Mouse (Mus musculus): ENCODE results near the gene Pan3.
A peak's percentile ranks its signal among the peaks of the same experiment; 100 is the strongest.
"Not testable (repeated sequence)": the region's sequence is repeated elsewhere in the genome, so short reads cannot be mapped to it uniquely, and the experiment has no call there.

Pan3 gene

GRCm38 (mm10) chr5:147492511-147492910, 62.5 kb downstream of the Pan3 start:
- DNase-seq: no peak

- no peak for DNase-seq
Observed at GRCm38 (mm10) chr5:147493205-147493604, 63.2 kb downstream of the Pan3 start.

DNA sequence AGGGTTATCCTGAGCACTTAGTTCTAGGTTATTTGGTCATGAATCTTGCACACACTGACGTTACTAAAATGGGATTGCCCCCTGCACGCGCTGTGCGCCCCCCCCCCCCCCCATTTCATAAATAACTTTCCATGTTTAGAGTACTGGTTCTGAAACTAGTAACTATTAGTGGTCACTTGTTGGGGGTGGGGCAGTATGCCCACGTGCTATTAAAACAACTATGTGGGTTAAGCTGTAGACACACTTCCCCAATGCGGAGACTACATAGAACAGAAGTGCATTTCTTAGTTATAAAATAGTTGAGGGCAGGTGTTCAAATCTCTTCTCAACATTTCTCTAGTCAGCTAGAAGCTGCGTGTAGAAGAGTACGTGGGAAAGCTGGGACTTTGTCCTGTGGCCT, 63.7 kb downstream of the Pan3 start:
- no peak for DNase-seq

GRCm38 (mm10) chr5:147494388-147494787, 64.4 kb downstream of the Pan3 start:
- no peak for DNase-seq

GRCm38 (mm10) chr5:147494791-147495376, 64.9 kb downstream of the Pan3 start:
- no peak for DNase-seq

GRCm38 (mm10) chr5:147495961-147496360, 66.0 kb downstream of the Pan3 start:
- DNase-seq: peak; percentile 42

DNA sequence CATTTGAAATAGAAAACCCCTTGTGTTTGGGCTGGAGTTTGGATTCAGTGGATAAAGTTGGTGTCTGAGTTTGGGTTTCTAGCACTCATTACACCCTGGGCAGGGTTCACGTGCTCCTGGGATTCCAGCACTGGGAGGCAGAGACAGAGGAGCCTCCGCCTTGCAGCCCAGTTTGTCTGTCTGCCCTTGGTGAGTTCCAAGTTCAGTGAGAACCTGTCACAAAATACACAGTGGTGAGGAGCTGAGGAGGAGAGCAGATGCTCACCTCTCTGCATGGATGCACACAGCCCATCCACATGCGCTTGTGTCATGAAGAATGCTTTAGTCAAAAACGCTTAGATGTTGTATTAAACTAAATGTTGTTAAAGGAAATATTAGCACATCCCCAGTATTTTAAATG, 67.0 kb downstream of the Pan3 start:
- DNase-seq: no peak

- DNase-seq: no peak
Observed at GRCm38 (mm10) chr5:147497714-147498113, 67.8 kb downstream of the Pan3 start.

- DNase-seq: no peak
Observed at GRCm38 (mm10) chr5:147501456-147501998, 71.6 kb downstream of the Pan3 start.

DNA sequence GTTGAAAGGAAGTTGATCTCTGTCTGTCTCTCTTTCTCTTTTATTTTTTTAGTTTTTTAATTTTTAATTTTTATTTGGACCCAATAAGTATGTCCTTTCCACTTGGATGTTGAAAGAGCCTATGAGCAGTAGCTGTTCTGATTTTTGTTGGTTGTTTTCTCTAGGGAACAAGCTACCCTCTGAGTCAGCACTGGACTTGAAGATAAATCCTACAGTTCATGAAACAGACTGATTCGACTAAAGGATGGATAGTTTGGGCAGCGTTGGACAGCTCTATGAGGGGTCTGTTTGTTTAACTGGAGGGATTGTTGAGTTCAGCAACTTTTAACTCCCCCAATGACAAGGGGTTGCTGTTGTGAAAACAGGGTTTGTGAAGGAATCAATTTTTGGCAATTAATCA, 73.0 kb downstream of the Pan3 start:
- no peak for DNase-seq

DNA sequence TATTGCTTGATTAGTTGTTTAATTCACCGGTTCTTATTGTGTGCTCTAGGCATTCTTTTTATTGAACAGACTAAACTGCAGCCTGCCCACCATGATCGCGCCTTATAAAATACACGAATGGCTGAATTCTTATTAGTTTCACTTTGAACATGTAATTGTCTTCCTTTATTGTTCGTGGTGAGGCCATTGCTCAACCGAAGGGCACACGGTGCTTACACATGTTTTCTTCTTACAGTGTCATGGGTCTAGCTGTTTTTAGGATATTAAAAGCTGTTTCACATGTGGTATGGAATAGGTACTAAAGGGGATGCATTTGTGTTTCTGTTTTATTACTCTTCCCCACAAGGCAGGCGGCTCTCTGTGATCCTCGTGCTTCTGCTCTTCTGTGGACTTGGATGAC, 81.4 kb downstream of the Pan3 start:
- DNase-seq: no peak

DNA sequence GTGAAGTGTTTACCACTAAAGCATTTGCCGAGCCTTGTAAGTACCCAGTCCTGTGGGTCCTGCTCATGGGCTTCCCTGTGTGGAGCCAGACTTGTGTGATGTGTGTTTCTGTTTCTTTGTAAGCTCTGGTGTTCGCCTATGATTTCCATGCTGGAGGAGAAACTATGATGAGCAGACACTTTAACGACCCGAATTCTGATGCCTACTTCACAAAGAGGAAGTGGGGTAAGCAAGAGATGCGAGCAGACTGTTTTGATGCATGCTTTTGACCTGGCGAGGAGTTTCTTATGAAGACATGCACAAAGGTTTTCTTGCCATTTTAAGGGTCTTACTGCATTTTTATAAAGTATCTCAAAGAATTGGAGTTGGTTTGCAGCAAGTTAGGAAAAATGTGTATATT, 97.0 kb downstream of the Pan3 start:
- no peak for DNase-seq

- DNase-seq: no peak
Observed at GRCm38 (mm10) chr5:147527788-147528187, 97.8 kb downstream of the Pan3 start.

DNA sequence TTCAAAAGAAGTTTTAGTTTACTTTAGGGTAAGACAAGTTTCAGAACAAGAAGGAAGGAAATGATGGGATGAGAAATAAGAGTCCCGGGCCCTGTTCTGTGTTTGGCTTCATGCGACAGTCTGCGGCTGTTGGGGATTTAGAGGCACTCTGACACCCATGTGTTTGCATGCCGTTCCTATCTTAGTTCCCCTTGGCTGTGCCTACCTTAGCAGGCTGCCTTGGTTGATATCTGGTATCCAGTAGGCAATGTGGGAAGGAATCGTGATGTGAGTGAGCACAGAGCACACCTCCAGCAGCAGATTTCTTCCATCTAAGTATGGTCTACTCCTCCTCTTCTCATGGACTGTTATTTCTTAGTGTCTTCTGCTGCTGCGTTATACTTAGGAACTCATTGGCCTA, 102.1 kb downstream of the Pan3 start:
- no peak for DNase-seq

- no peak for DNase-seq
Observed at GRCm38 (mm10) chr5:147539409-147539808, 109.4 kb downstream of the Pan3 start.

DNA sequence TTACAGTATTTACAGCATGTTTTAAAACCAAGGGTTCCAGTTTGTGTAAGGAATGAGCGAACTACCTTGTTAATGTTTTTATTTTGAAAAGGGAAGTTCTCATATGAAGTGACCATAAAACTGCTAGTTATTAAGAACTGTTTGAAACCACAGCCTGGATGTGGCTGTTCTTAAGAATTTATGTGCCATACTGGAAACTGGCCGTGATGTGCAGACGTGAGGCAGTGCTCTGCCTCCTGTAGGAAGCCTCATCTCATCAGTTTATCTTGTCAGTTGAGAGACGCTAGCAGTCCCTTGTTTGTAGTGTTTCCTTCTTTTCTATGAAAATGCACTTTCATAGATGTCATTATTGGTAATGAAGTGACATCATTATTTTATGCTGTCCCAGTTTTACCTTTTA, 109.9 kb downstream of the Pan3 start:
- DNase-seq: no peak

- no peak for DNase-seq
Observed at GRCm38 (mm10) chr5:147542291-147542690, 112.3 kb downstream of the Pan3 start.

GRCm38 (mm10) chr5:147545731-147546241, 115.8 kb downstream of the Pan3 start:
- no peak for DNase-seq

- no peak for DNase-seq
Observed at GRCm38 (mm10) chr5:147549016-147549755, 119.2 kb downstream of the Pan3 start.

DNA sequence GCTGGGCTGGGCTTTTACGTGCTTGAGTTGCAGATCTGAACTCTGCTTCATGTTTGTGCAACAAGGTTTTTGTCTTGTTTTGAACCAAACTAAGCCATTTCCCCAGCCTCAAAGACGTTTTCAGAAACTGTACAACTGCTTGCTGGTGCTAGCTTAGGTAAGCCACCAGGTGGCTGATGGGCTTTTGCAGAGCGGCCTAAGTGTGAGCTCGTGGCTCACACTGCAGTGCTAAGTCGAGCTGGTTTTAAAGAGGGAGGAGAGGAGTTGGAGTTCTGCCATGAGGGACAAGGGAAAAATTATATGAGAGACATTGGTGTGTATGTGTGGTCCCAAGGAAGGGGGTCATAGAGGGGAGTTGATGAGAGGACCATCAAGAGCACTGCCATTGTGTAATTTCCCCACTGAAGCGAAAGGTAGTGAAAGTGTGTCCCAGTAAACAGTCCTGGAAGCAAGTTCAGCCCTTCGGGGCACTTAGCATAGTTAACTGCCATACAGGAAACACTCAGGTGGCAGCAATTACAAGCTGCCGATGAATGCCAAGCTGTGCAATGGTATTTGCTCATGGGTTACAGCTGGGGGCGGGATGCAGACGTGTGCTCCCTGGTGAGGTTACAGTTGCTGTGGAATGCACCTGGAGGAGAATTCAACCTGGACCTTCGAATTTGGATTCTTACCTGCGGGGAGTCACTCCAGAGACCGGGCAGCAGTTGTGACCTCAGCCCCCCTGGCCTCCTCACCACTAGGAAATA, 122.1 kb downstream of the Pan3 start:
- no peak for DNase-seq

- DNase-seq: not testable (repeated sequence)
Observed at GRCm38 (mm10) chr5:147557641-147558040, 127.7 kb downstream of the Pan3 start.

DNA sequence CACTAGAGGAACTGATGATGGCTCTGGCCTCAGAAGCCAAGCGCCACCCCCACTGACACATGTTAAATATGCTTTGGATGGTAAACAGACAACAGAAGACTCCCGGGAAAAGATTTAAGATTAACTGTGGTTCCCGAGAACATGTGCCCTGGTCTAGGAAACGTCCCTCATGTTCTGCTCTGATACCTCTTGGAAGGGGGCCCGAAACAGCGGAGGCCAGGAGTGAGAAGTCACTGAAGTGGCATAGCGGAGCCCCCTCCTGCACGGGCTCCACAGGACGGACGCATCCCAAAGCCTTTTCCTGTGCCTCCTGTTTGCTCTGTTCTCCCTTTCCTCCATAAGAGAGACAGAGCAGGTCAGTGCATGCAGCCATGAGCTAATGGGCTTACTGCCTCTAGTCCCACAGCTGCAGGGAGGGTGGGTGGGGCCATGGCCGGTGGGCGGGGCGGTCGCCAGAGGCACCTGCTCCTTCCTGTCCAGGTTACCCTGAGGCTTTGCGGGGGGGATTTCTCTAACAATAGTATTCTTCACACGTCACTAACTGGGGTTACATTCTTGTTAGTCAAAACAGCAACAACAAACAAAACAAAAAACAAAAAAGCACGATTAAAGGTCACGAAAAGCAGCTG, 133.7 kb downstream of the Pan3 start:
- no peak for DNase-seq

GRCm38 (mm10) chr5:147564140-147564590, 134.2 kb downstream of the Pan3 start:
- no peak for DNase-seq
